Mouse (Mus musculus) 3T3-L1 (cell line): ENCODE results near the gene Vav1.

Experiments used
- DNase-seq: peaks from one replicate; pipeline ENCODE4 v3.0.0-alpha.2; 2015; ENCODE audit warnings: low read depth, low spot score

The Vav1 gene

GRCm38 (mm10) chr17:57335673-57336303 is 56.9 kb downstream of the Vav1 start:
- peak; percentile 96 for DNase-seq

GRCm38 (mm10) chr17:57337996-57338395 is 59.1 kb downstream of the Vav1 start:
- no peak for DNase-seq

GRCm38 (mm10) chr17:57339298-57339697 is 60.4 kb downstream of the Vav1 start:
- DNase-seq: no peak

- no peak for DNase-seq
Measured at GRCm38 (mm10) chr17:57341568-57341967, 62.7 kb downstream of the Vav1 start.

- DNase-seq: no peak
Measured at GRCm38 (mm10) chr17:57344029-57344707, 65.3 kb downstream of the Vav1 start.

GRCm38 (mm10) chr17:57347017-57347416 is 68.1 kb downstream of the Vav1 start:
- no peak for DNase-seq

- no peak for DNase-seq
Measured at GRCm38 (mm10) chr17:57347781-57348180, 68.9 kb downstream of the Vav1 start.

GRCm38 (mm10) chr17:57349067-57349466 is 70.2 kb downstream of the Vav1 start:
- no peak for DNase-seq

- no peak for DNase-seq
Measured at GRCm38 (mm10) chr17:57350212-57350611, 71.3 kb downstream of the Vav1 start.

GRCm38 (mm10) chr17:57351107-57351506 is 72.2 kb downstream of the Vav1 start:
- no peak for DNase-seq

- no peak for DNase-seq
Measured at GRCm38 (mm10) chr17:57358441-57358840, 79.5 kb downstream of the Vav1 start, which contains the start of gene Adgre1. Gene Adgre1 (plus strand): TSS chr17:57358691.

- DNase-seq: no peak
Measured at GRCm38 (mm10) chr17:57359485-57360241, 80.8 kb downstream of the Vav1 start.
